Mouse (Mus musculus): ENCODE measurements around the gene Gemin7.

DNA sequence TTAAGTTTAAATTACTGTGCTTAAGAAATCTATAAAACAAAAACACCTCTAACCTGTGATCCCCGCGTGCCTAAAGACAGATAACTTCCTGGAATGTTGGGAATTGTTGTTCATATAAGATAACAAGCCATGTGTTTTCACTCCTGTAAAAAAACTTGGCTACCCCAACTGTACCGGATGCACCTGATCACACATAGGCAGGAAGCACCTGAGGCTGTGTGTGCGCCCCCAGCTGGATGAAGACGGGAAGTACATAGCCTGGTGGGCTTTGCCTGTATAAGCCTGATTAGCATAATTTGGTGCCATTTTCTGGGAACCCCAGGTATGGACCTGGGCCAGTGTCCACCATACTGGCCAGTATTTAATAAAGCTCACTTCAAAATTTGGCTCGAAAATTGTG is 33.8 kb downstream of the Gemin7 start:
- TF ChIP-seq CTCF (IDR thresholded peaks at IDR 0.05; ENCODE audit: control insufficient read depth, insufficient read depth, low read length) (peak; percentile 68), POLR2A (IDR thresholded peaks at IDR 0.05; ENCODE audit: borderline replicate concordance, control insufficient read depth, low read depth, low read length) (no peak)
